Mouse (Mus musculus) effector memory CD4-positive, alpha-beta T cell, adult 7 months (primary cell): ENCODE results near the gene Adprhl1. TPM values are rescaled to one million over a fixed set of nuclear protein-coding genes. Genes with fewer than 3 reads are reported as not detected.

Experiments
- polyA plus RNA-seq: library from polyadenylated mRNA; unstranded; fragments of 100-300 nt; shearing (Covaris generic); gene quantifications from one replicate; pipeline ENCODE4 v1.2.1, GENCODE M21; 2017

Adprhl1 gene
- polyA plus RNA-seq = not detected

DNA sequence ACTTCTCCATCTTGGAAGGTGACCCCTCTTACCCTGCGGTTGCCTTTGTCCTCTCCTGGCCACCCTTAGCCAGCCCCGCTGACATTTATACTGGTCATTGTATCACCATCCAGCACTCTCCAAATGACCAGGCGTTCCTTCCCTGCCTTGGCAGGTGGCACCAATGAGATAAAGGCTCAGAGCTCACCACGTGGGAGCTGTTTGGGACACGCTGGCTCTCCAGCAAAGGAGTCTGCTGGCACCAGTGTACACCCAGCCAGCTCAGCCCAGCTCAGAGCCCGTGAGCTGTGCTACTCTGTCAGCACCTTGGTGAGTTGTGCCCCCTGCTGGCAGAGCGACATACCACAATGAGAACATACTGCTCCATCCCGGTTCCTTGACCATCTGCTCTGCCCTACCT, at the start of gene Adprhl1:
Gene Adprhl1, minus strand, starts transcription at position 144 of the 400 bp plus-strand sequence.

DNA sequence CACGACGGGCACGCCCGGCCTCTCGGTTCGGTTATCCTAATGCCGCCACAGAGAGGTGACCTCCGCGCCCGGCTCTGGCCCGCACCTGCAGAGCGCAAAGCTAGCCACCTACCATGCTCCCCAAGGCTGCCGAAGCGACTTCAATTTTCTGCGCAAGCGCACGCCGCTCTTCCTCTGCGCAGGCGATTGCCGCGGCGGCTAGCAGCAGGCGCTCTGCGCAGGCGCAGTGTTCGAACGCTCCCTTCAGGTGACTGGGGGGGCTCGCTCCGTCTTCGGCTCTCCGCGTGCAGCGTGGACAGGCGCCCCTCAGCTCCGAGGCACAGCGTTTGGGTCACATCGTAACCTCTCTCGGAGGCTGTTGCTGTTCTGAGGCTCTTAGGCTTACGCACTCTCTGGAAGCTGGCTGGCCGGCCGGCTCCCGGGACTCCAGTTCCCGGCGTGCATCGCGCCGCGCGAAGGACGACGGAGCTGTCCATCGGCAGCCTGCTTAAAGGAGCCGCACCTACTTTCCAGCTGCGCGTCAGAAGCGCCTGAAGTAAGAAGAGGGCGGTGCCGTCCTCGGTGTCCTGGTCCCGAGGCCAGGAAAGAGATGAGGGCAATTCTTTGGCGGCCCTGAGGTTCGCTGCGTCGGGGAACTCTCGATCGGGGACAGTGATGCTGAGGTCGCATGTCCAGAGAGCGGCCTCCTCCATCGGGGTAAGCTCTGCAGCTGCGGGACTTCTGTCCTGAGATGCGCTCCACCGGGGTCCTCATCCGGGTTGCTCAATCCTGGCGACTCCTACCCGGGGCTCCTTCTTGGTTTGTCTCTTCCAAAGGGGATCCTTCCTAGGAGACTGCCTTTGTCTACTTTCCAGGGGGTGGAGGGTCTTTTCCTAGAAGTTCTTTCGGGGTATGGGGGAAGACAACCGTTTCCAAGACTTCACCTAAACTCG, 34.0 kb upstream of the Adprhl1 start, which contains the start of the genes Dcun1d2 and Tmco3:
Gene Dcun1d2, minus strand, starts transcription at position 440 of the 932 bp plus-strand sequence.
Gene Tmco3, plus strand, starts transcription at position 499 of the 932 bp plus-strand sequence.

GRCm38 (mm10) chr8:13200301-13201012, 53.5 kb downstream of the Adprhl1 start, which contains the start of gene Grtp1:
Gene Grtp1 (minus strand): TSS chr8:13200620.

Other genes with a start within 250 kb of the Adprhl1 start
- not detected for gene F7, start 228.1 kb downstream of the Adprhl1 start, polyA plus RNA-seq
- gene F10, start 216.9 kb downstream of the Adprhl1 start, polyA plus RNA-seq = 0.27 TPM
- 2.3 TPM for gene Proz, start 193.2 kb downstream of the Adprhl1 start, polyA plus RNA-seq
- 42.6 TPM for gene Pcid2, start 148.7 kb downstream of the Adprhl1 start, polyA plus RNA-seq
- gene Cul4a, start 148.5 kb downstream of the Adprhl1 start, polyA plus RNA-seq = 22.8 TPM
- gene Lamp1, start 95.0 kb downstream of the Adprhl1 start, polyA plus RNA-seq = 212 TPM
- gene Grtp1, start 53.5 kb downstream of the Adprhl1 start, polyA plus RNA-seq = 2.0 TPM
- 21.3 TPM for gene Dcun1d2, start 34.0 kb upstream of the Adprhl1 start, polyA plus RNA-seq
- gene Tmco3, start 34.0 kb upstream of the Adprhl1 start, polyA plus RNA-seq = 17.3 TPM
- gene Tfdp1, start 84.6 kb upstream of the Adprhl1 start, polyA plus RNA-seq = 59.0 TPM
- 0.56 TPM for gene Atp4b, start 142.7 kb upstream of the Adprhl1 start, polyA plus RNA-seq
- not detected for gene Grk1, start 150.9 kb upstream of the Adprhl1 start, polyA plus RNA-seq
- not detected for gene Tmem255b, start 181.0 kb upstream of the Adprhl1 start, polyA plus RNA-seq
- not detected for gene Gas6, start 240.3 kb upstream of the Adprhl1 start, polyA plus RNA-seq